Mouse (Mus musculus) adrenal gland, adult (tissue): ENCODE measurements around the gene Opn4.

Experiments
- DNase-seq, 2 experiments: peaks; one replicate each; pipeline ENCODE4 v3.0.0; 2022 to 2023; ENCODE audit warnings: low spot score in 1 of 2; ENCODE audit not compliant: inconsistent age in 2 of 2

Gene Opn4

GRCm38 (mm10) chr14:34591741-34592535, 8.0 kb downstream of the Opn4 start:
- DNase-seq, result no peak

GRCm38 (mm10) chr14:34590743-34591675, 8.9 kb downstream of the Opn4 start:
- no peak for DNase-seq

GRCm38 (mm10) chr14:34590017-34590570, 9.8 kb downstream of the Opn4 start:
- DNase-seq, result no peak

DNA sequence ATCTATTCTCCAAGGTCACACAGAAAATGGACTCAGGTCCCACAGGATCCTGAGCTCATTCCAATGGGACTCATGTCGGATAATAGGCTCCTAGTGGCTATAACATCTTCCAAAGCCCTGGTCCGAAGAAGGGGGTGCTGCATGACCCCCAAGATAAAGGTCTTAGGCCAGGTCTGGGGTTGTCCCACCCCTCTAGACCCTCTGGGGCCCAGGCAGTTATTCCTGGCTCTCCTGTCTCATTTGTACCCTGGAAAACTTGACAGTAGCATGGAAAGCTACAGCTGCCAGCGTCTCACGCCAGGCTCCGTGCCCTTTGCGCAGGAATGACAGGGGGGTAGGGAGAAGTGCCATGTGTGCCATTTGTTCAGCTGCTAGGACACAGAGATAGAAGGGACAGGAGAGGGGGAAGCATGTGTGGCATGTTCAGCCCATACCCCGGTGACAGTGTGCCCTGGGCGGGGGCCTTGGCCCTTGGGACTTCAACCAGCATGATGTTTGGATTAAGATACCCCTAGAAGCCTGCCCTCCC, 10.7 kb downstream of the Opn4 start:
- peak in 1 of 2 experiments; percentile 45 for DNase-seq

GRCm38 (mm10) chr14:34588498-34588897, 11.4 kb downstream of the Opn4 start, which contains the start of gene Ldb3:
Gene Ldb3 (minus strand): TSS chr14:34588682.
- peak; percentile 36 to 79 for DNase-seq

DNA sequence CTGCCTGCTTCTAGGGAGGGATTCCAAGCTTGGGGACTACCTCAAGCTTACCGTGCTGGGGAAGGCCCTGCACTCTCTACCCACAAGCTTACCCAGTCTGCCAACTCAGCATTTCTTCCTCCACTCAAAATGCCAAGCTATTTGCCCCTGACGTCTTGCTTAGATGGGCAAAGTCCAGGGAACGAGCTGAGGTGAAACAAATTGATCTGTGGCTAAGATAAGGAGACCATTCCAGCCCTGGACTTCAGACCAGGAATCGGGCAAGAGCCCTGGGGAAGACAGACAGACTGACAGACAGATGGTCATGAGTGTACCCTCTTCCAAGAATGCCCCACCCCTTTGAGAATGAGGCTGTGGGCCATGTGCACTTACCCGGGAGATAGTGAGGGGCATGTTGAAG, 11.9 kb downstream of the Opn4 start:
- no peak for DNase-seq

GRCm38 (mm10) chr14:34586871-34587270, 13.1 kb downstream of the Opn4 start:
- DNase-seq, result no peak

- peak; percentile 55 to 78 for DNase-seq
Observed at GRCm38 (mm10) chr14:34585358-34586105, 14.4 kb downstream of the Opn4 start.

DNA sequence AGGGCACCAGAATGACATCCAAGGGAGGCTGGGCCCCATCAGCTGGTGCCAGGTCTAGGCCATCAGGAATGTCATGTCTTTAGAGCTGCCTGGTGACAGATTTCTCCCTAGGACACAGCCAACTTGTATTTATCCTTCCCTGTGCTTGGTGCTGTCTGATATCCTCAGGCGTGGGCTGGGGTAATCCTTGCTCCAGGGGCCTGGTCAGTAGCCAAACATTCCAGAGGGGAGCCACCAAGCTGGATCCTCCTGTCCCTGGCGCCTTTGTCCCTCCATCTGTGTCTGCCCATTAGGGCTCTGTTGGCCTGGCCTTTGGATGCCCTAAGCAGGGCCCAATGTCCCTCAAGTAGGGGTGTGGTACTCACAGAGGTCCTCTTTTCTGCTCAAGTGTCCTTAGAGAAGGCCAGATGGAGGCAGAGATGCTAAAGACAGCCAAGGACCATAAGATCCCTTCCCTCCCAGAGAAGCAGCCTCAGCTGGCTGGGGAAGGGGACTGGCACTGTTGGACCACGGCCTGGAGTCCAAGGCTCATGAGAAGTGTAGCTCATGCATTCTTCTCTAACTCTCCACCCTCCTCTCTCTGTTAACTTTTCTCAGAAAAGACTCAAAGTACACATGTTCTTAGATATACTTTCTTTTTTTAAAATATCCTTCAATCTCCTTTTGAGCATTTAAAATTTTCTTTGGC, 17.1 kb downstream of the Opn4 start:
- DNase-seq, result no peak

DNA sequence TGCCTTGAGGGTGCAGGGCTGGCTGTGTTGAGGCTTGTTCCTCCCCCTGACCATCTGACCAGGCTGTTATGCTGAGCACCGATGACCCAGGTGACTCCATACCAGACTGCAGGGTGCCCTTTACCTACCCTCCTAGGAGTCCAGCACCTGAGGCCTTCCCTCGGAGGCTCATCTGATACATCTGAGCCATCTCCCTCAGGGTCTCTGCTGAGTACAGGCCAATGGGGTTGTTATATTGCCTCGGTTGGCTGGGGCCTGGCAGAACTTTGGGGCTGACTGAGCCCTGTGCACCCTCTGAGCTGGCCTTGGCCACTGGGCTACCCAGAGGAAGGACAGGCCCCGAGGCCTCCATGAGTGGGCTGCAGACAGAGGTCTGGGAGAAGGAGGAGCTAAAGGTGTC, 23.1 kb downstream of the Opn4 start:
- DNase-seq, result no peak

DNA sequence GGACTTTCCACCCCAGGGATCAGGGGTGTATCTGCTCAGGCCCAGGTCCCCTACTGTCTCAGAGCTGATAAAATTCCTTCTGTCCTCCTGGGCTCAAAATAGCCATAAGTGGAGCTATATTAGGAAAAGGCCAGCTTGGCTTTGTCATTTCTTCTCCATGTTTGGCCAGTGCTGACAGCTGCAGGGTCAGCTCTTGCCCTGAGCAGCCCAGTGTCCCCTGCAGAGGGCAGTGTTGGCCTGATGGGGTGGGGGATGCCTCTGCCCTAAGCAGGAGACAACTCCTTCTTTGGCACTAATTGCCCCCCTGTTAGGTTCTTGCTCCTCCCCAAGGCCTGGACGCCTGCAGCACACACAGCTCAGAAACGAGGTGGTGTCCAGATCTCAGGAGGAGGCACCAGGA, 25.9 kb downstream of the Opn4 start:
- peak in 1 of 2 experiments; percentile 52 for DNase-seq

DNA sequence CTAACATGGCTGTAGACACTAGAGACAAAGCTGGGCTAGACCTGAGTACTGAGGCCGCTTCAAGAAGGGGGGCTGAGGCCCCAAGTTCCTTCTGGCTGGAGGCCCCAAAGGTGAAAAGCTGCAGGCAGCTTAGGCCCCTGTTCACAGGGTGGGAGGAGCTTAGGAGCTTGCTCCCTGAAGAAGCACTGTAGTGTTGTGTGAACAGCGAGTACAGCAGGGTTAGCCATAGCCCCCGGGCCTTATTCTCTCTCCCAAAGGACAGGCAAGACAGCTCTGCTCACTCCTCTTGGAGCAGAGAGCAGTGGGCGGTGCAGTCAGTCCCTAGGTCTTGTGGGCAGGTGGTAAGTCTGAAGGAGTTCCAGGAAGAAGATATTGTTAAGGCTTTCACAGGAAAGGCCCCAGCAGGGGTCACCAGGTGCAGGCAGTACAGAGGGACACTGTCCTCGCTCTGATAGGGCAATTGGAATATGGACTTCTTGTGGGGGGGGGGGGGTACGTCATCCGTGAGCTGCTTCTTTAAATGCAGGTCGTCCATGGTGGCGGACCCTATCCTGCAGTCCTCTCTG, 26.5 kb downstream of the Opn4 start:
- no peak for DNase-seq

DNA sequence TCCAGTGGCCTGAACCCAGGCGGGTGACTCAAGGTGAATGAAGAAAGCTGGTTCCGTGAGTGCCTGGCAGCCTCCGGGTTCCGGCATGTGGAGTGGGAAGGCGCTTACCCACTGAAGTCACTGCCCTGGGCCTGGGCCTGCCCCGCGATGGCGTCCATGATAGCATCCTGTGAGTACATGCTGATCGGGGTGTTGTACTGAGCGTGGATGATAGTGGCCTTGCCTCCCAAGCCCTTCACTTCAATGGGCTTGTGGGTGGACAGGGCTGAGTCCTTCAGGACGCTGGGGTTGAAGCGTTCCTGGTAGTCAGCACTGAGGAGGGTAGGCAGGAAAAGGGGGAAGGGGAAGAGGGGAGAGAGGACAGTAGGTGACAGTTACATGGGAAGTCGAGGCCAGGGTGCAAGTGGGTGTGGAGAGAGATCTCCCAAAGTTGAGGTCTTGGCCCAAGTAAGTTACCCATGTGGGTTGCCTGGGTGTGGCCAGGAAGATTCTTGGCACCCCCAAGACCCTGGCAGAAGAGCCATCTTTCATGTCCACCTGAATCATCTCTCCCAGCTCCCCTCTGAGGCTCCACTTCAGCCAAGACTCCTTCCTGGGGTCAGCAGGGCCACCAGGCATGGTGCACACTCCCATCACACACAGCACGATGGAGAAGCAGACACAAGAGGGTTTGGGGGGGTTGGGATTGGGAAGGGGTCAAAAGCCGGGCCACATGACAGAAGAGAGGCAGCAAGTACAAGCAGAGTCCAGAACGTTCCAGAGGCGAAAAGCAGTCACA, 28.1 kb downstream of the Opn4 start:
- no peak for DNase-seq

GRCm38 (mm10) chr14:34570903-34571302, 29.0 kb downstream of the Opn4 start:
- DNase-seq, result no peak

- DNase-seq, result peak; percentile 76 to 93
Observed at GRCm38 (mm10) chr14:34570294-34570693, 29.6 kb downstream of the Opn4 start.

DNA sequence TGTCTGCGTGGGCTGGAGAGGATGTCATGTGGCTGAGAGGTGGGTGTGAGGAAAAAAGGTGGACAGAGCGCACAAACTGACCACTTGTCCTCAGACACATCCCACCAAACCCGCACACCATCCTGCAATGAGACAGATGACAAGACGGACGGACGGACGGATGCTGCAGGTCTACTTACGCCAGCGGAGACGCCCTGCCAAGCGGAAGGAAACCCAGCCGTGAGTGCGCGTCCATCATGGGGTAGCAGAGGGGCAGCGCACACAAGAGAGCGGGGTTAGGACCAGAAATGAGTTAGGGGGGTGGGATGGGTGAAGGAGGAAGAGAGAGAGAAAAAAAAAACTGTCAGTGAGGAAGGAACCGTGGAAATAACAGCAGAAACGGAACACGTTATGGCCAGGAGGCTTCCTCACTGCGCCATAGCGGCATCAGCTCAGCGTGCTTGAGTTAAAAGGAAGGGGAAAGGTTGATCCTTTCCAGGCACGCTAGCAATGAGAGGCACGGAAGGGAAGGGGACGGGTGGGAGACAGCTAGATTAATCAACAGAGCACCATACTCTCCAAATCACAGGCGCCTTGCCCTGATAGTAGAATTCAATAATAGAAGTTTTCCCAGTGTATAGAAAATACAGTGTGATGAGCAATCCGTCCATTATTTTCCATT, 30.3 kb downstream of the Opn4 start:
- DNase-seq, result peak in 1 of 2 experiments; percentile 47

GRCm38 (mm10) chr14:34568626-34569025, 31.3 kb downstream of the Opn4 start:
- no peak for DNase-seq

GRCm38 (mm10) chr14:34567697-34568096, 32.2 kb downstream of the Opn4 start:
- no peak for DNase-seq
